Mouse (Mus musculus): ENCODE measurements around the gene Cxcr5.

DNA sequence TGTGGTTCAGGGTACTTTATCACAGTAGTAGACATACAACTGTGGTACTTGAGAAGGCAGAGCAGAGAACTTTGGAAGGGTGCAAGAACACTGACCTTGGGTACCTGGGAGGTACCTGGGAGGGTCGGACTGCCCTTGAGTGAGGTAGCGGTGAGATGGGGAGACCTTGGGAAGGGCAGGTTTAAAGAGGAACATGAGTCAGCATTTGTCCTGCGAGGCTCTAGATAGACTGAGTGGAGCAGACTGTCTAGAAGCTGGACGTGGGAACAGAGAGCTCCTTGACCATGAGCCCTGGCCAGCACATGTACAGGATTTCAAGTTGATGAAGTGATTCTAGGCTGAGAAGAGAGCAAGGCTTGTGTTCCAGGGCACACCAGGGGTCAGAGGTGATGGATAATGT is 19.3 kb downstream of the Cxcr5 start:
- TF ChIP-seq CTCF (IDR thresholded peaks at IDR 0.05) (no peak), EP300 (IDR thresholded peaks at IDR 0.05) (no peak)

All from lung, postnatal 0 days (tissue).